Mouse (Mus musculus) forebrain, embryonic 10.5 days (tissue): ENCODE results near the gene Tmem183a. TPM values are rescaled to one million over a fixed set of nuclear protein-coding genes. Genes with fewer than 3 reads are reported as not detected.

Experiments
- DNase-seq: peaks from one replicate; pipeline ENCODE4 v3.0.0-alpha.2; 2017; ENCODE audit warnings: low spot score; ENCODE audit errors: extremely low spot score
- H3K27ac ChIP-seq: fragments of 300-500 bp; sonication (generic); 2 replicates; pipeline ENCODE4 v1.5.1; 2016; ENCODE audit warnings: mild to moderate bottlenecking
- H3K27me3 ChIP-seq: fragments of 300-500 bp; sonication (generic); 2 replicates; pipeline ENCODE4 v1.6.1; 2016; ENCODE audit warnings: mild to moderate bottlenecking; ENCODE audit not compliant: poor library complexity, severe bottlenecking
- H3K36me3 ChIP-seq: fragments of 300-500 bp; sonication (generic); replicated peaks from 2 replicates; pipeline ENCODE4 v1.6.1; 2016; ENCODE audit warnings: mild to moderate bottlenecking, moderate library complexity
- H3K4me1 ChIP-seq: fragments of 300-500 bp; sonication (generic); 2 replicates; pipeline ENCODE4 v1.6.1; 2016
- H3K4me3 ChIP-seq: fragments of 300-500 bp; sonication (generic); 2 replicates; pipeline ENCODE4 v1.5.1; 2016; ENCODE audit warnings: mild to moderate bottlenecking, moderate library complexity
- H3K9me3 ChIP-seq: fragments of 300-500 bp; sonication (generic); 2 replicates; pipeline ENCODE4 v1.6.1; 2016; ENCODE audit warnings: mild to moderate bottlenecking, moderate library complexity
- WGBS: fragments of 180-500 bp; shearing (Covaris S2); methylation state at CpG from one replicate; pipeline ENCODE4 v1.1.7; 2016; 5-methylcytosine and 5-hydroxymethylcytosine counted together
- polyA plus RNA-seq: library from polyadenylated mRNA; unstranded; fragments of >200 nt; fragmentation: Nextera tagmentation; extraction: Ambion mirVana; gene quantifications from 2 replicates; pipeline ENCODE4 v1.2.1, GENCODE M21; 2016

The Tmem183a gene
- polyA plus RNA-seq, 1 experiment from 2014 or later, result 134 TPM

DNA sequence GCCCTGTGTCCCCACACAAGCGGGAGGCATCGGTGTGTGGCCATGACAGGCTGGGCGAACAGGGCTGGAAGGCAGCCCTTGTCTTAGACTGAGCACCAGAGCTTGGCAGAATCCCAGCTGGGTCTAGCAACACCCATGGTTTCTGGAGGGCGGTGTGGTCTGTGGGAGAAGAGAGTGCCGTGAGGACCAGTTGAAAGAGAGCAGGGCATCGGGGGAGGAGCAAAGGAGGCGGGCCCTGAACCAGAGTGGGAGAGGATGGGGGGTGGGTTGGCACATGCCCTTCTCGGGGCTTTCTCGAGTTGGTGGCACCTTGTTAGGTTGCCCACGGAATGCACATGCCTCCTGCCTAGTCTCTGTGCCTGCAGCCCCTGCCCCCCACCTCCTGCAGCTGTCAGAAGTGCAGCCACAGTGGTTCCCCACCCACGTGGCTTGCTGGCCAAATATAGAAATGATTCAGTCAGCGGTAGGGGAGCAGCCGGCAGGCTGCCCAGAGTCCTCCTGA lies 29.0 kb downstream of the Tmem183a start, which contains the start of gene Ppfia4:
Gene Ppfia4, minus strand, starts transcription at position 159 of the 502 bp plus-strand sequence.
- DNase-seq, result no peak

DNA sequence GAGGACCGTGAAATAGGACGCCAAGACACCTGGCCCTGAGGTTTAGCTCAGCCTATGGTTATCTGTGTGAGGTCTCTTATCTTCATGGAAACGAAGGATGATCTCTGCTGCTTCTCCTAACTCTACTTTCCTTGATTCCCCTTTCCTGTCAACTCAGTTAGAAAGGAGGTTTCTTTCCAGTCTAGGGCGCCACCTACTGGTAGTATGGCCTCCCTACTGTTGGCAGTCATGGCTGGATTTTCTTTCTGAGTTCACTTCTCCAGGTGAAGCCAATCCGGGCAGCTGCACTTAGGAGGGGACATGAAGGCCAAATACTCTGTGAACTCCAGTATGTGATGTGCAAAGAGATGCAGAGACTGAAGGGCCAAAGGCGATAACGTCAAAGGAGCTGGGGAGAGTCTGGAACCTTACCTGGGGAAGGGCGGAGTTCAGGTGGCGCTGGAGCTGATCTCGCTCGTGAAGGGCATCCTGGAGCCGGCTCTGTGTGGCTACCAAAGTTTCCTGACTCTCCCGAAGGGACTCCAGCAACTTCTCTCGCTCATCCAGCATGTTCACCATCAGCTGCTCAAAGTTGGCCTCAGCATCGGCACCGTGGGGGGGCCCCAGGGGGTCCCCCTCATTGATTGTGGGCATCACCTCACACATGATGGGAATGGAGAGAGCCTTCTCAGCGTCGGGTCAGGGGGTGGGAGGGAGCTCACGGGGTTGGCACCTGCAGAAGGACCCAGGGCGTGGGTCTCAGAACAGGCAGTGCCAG lies 29.7 kb downstream of the Tmem183a start:
- Histone ChIP-seq H3K36me3 (no peaks in the 10 kb centered on the region), H3K4me3 (no peak overlapping the region), H3K27me3 (no peaks in the 10 kb centered on the region), H3K9me3 (no peaks in the 10 kb centered on the region), H3K27ac (no peak overlapping the region), H3K4me1 (peaks cover 8% of the 10 kb centered on the region)
- DNase-seq, result peak; percentile 75
- WGBS, result 63% methylated on average over 20 of the region's 20 CpGs

More for the DNA sequence above, 29.0 kb downstream of the Tmem183a start, which contains the start of gene Ppfia4:
- H3K4me1 ChIP-seq, result peaks cover 8% of the 10 kb centered on the region
- H3K9me3 ChIP-seq, result no peaks in the 10 kb centered on the region
- no peak within 1 kb of the TSS for H3K4me3 ChIP-seq
- no peaks in the 10 kb centered on the region for H3K27me3 ChIP-seq
- 69% methylated on average over 13 of the region's 13 CpGs for WGBS
- H3K36me3 ChIP-seq, result no peaks in the 10 kb centered on the region
- H3K27ac ChIP-seq, result no peak within 1 kb of the TSS

DNA sequence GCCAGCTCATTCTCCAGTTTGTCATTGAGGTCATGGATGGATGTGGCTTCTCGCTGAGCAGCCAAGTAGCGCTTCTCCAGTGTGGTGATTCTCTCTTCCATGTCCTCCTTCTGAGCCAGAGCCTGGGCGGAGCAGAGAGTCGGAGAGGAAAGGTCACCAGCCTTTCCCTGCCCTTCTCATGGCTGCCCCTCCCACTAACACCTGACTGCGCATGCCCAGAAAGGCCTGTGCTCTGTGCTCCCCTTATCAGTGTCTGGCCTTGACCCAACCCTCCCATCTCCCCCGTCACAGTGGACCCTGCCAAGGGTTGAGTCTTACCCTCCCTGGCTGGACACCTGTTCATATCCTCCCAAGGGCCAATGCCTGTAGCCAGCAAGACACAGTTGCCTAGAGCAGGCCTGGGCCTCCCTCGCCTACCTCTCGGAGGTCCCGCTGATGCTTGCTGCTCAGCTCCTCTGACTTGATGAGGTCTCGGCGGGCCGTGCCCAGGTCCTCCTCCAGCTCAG lies 34.9 kb downstream of the Tmem183a start:
- 93% methylated on average over 12 of the region's 12 CpGs for WGBS
- no peak for DNase-seq
- H3K36me3 ChIP-seq, result no peaks in the 10 kb centered on the region
- H3K27ac ChIP-seq, result no peak overlapping the region
- H3K9me3 ChIP-seq, result no peaks in the 10 kb centered on the region
- H3K4me1 ChIP-seq, result peaks cover 4% of the 10 kb centered on the region; the same call in 1 of the 2 replicates
- H3K27me3 ChIP-seq, result no peaks in the 10 kb centered on the region
- H3K4me3 ChIP-seq, result no peak overlapping the region

DNA sequence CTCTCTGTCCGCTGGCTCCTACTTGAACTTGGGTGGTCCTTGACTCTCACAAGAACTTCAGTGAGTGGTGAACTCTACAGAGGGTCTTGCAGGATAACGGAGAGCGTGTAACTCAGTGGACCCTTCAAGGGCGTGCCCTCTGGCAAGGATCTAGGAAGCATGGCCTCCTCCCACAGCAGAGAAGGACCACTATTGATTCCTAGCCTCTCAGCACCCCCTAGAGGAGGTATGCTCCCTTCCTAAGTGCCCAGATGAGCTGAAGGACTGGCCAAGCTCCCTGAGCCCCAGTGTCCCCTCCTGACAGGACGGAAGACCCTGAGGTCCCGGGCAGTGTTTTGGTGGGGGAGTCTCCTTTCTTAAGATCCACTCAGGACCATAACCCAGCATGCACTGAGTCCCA lies 39.2 kb downstream of the Tmem183a start:
- Histone ChIP-seq H3K27me3 (no peaks in the 10 kb centered on the region), H3K27ac (no peak overlapping the region), H3K36me3 (no peaks in the 10 kb centered on the region), H3K4me1 (peaks cover 18% of the 10 kb centered on the region), H3K4me3 (no peak overlapping the region), H3K9me3 (no peaks in the 10 kb centered on the region)
- 91% methylated on average over 6 of the region's 6 CpGs for WGBS
- DNase-seq, result no peak

DNA sequence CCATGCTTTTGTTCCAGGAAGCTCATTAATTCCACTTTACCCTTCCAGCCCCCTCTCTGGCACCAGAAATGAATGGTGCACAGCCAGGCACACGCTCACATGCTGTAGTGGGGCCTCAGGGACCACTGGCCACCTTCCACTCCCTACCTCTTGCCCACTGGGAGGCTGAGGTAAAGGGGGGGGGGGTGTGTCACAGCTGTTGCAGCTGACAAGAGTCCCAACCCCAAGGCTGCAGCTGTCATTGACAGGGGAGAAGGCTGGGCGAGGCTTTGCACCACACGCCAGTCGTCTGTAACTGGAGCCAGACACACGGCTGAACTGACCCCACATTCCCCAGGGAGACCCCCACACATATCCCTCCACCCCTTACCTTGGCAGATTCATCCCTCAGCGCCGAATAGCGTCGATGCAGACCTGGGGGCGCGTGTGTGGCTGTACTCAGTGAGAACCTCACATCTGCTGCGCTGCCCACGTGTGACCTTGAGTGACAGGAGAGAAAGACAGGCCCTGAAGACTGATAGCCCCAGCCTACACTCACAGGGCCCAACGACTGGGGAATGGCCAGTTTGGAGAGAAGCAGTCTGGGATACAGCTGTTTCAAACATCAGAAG lies 41.0 kb downstream of the Tmem183a start:
- no peaks in the 10 kb centered on the region for H3K27me3 ChIP-seq
- WGBS, result 76% methylated on average over 14 of the region's 14 CpGs
- H3K4me3 ChIP-seq, result no peak overlapping the region
- H3K27ac ChIP-seq, result peak overlapping the region; percentile 46; the same call in 1 of the 2 replicates
- H3K4me1 ChIP-seq, result peaks cover 18% of the 10 kb centered on the region
- DNase-seq, result no peak
- no peaks in the 10 kb centered on the region for H3K9me3 ChIP-seq
- H3K36me3 ChIP-seq, result no peaks in the 10 kb centered on the region

DNA sequence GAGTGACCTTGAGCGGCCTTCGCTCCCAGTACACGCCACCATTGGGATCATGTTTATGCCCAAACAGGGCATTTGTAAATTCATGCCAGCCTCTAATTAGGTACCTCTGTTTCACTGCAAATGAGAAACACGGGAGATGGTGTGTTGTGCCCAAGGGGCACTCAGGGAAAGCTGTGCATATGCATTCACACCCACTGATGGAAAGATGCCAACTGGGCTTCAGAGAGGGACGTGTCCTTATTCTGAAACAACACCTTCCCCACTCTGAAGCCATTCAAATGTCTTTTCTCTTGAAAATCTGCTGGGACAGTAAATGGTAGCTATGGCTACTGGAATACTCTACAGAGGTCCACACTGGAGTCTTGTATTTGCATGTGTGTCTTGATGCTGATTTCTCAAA lies 43.5 kb downstream of the Tmem183a start:
- H3K4me3 ChIP-seq, result no peak overlapping the region
- H3K4me1 ChIP-seq, result peaks cover 14% of the 10 kb centered on the region
- H3K27me3 ChIP-seq, result no peaks in the 10 kb centered on the region
- no peaks in the 10 kb centered on the region for H3K36me3 ChIP-seq
- no peak for DNase-seq
- no peaks in the 10 kb centered on the region for H3K9me3 ChIP-seq
- no peak overlapping the region for H3K27ac ChIP-seq
- 87% methylated on average over 5 of the region's 5 CpGs for WGBS

DNA sequence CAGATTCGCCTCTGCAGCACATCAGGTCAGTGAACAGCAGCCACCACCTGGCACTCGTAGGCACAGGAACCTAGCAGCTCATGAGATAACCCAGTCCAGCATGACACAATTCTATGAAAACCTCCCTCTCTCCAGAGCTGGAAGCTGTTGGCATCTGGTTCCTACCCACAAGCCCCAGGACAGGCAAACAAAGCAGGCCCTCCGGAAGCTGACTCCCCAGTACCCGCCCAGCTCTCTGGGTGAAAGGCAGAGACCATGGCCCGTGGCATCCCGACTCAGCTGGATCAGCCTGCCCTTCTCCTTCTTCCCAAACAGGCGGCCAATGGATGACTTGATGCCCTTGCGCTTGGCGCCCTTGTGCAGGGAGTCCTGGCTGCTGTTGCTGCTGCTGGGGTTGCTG lies 45.4 kb downstream of the Tmem183a start:
- peaks cover 14% of the 10 kb centered on the region for H3K4me1 ChIP-seq
- DNase-seq, result no peak
- no peaks in the 10 kb centered on the region for H3K9me3 ChIP-seq
- H3K4me3 ChIP-seq, result no peak overlapping the region
- no peaks in the 10 kb centered on the region for H3K36me3 ChIP-seq
- WGBS, result 91% methylated on average over 9 of the region's 9 CpGs
- no peaks in the 10 kb centered on the region for H3K27me3 ChIP-seq
- H3K27ac ChIP-seq, result no peak overlapping the region

DNA sequence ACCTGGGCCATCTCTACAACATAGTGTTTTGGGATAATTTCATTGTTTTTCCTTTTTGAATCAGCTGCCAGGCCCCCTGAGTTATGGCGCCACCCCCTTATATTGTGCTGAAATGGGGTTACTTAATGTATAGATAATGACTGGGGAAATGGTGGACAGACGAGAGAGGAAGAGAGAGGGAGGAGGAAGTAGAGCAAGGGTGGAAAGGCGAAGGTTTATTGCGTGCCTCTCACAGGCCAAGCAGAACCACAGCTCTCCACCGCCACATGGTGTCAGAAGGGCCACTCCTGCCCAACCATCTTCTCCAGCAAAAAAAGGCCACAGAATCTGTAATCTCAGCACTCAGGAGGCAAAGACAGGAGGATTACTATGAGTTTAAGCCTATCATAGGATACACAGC lies 46.6 kb downstream of the Tmem183a start:
- Histone ChIP-seq H3K4me3 (no peak overlapping the region), H3K36me3 (no peaks in the 10 kb centered on the region), H3K4me1 (peaks cover 4% of the 10 kb centered on the region; the same call in 1 of the 2 replicates), H3K27ac (no peak overlapping the region), H3K9me3 (no peaks in the 10 kb centered on the region), H3K27me3 (no peaks in the 10 kb centered on the region)
- WGBS, result 91% methylated on average over 5 of the region's 5 CpGs
- DNase-seq, result no peak

DNA sequence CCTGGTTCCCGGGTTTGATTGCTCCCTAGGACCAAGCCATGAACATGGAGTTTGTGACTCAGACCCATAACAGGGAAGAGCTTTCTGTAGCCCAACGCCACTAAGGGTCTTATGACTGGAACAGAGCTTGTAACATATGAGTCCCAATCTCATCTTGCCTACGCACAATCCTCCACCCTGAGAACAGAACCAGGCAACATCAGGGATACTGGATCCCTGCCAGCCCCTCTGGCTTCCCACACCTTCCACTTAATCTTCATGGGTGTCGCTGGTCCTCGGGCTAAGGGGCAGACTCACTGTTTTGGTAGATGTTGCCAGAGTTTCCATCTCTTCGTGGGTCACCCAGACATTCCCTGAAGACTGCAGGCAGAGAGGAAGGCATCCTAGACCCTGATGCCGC lies 50.0 kb downstream of the Tmem183a start:
- H3K4me1 ChIP-seq, result peaks cover 7% of the 10 kb centered on the region
- H3K27me3 ChIP-seq, result no peaks in the 10 kb centered on the region
- H3K9me3 ChIP-seq, result no peaks in the 10 kb centered on the region
- H3K4me3 ChIP-seq, result no peak overlapping the region
- H3K36me3 ChIP-seq, result no peaks in the 10 kb centered on the region
- WGBS, result 93% methylated on average over 7 of the region's 7 CpGs
- no peak for DNase-seq
- H3K27ac ChIP-seq, result no peak overlapping the region

DNA sequence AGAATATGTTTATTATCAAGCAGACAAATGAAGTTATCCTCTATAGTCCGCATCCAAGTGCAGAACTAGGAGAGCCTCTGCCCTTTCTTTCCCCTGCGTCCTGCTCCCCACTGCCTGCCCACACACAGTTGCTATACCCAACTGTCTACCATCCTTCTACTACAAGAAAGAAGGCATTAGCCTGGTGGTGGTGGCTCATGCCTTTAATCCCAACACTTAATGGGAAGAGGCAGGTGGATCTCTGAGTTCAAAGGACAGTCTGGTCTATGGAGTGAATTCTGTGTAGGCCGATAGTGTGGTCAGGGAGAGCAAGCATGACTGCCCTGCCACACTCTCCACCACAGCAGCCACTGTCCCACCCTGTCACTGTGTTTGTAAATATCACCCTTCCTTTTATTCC lies 51.0 kb downstream of the Tmem183a start:
- Histone ChIP-seq H3K4me1 (peaks cover 7% of the 10 kb centered on the region), H3K9me3 (no peaks in the 10 kb centered on the region), H3K27me3 (no peaks in the 10 kb centered on the region), H3K27ac (no peak overlapping the region), H3K36me3 (no peaks in the 10 kb centered on the region), H3K4me3 (no peak overlapping the region)
- DNase-seq, result no peak
- 97% methylated on average over 3 of the region's 3 CpGs for WGBS

DNA sequence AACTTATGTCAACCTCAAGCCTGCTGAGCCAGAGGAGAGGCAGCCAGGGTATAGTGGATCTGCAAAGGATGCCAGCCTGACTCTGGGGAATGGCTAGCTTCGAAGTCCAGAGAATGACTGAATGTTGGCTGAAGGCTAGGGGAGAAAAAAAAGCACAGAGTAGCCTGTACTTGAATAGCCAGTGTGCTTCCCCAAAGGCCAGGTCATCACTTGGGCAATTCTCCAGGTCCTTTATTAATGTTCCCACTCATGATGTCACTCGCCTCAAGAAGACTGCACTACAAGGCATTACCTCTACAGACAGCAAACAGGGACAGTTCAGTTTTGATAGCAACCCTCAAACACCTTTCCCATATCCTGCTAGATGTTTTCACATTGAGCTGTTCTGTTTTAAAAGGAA lies 51.5 kb downstream of the Tmem183a start:
- H3K27ac ChIP-seq, result no peak overlapping the region
- no peaks in the 10 kb centered on the region for H3K36me3 ChIP-seq
- H3K4me1 ChIP-seq, result peaks cover 7% of the 10 kb centered on the region
- H3K4me3 ChIP-seq, result no peak overlapping the region
- DNase-seq, result no peak
- no peaks in the 10 kb centered on the region for H3K27me3 ChIP-seq
- no peaks in the 10 kb centered on the region for H3K9me3 ChIP-seq
- 89% methylated on average over 2 of the region's 2 CpGs for WGBS

DNA sequence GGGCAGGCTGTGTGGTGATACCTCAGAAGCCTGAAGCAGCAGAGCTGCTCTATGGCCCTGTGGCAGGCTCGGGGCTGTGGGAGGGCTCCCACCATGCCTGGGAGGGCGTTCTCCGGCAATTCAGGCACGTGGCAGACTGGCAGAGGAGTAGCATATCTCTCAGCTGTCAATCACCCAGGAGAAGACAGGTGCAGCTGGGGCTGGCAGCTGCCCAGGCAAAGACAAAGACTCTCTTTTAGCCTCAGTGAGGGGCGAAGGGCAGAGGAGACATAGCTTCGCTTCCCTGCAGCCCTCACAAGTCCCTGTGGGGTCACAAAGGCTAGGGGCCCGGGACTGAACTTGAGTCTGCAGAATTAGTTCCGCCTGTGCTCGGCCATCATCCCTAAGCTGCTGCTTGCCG lies 54.4 kb downstream of the Tmem183a start:
- Histone ChIP-seq H3K27me3 (no peaks in the 10 kb centered on the region), H3K36me3 (peaks cover 5% of the 10 kb centered on the region; the same call in 1 of the 2 replicates), H3K9me3 (peaks cover 6% of the 10 kb centered on the region; the same call in 1 of the 2 replicates), H3K4me1 (peaks cover 19% of the 10 kb centered on the region), H3K4me3 (no peak overlapping the region), H3K27ac (peak overlapping the region; percentile 60)
- no peak for DNase-seq
- 67% methylated on average over 10 of the region's 10 CpGs for WGBS

DNA sequence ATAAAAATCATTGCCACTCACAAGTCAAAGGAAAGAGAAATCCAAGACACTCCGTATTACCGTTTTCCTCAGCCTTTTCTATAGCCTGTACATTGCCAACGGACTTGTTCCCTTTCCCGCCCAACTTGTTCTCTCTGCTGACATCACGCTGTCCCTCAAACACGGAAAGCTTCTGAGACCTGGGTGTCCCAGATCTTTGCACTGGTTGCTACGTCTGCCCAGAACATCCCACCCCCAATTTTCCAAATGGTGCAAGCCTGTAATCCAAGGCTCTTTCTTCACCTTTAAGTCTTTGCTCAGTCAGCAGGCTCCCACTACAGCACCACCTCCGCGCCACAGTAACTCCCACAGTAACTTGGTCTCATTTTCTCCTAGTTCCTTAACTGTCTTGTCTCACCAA lies 56.8 kb downstream of the Tmem183a start:
- peaks cover 17% of the 10 kb centered on the region for H3K27me3 ChIP-seq
- H3K36me3 ChIP-seq, result peaks cover 5% of the 10 kb centered on the region; the same call in 1 of the 2 replicates
- peaks cover 22% of the 10 kb centered on the region for H3K4me1 ChIP-seq
- peaks cover 6% of the 10 kb centered on the region; the same call in 1 of the 2 replicates for H3K9me3 ChIP-seq
- WGBS, result 92% methylated on average over 9 of the region's 9 CpGs
- DNase-seq, result no peak
- H3K27ac ChIP-seq, result no peak overlapping the region
- no peak overlapping the region for H3K4me3 ChIP-seq
